Mouse (Mus musculus) G1E-ER4 (cell line): ENCODE data around the gene Nectin3. TPM values are rescaled to one million over a fixed set of nuclear protein-coding genes. Genes with fewer than 3 reads are reported as not detected.

Source experiments
- GATA1 ChIP-seq: IDR thresholded peaks from one replicate; pipeline ENCODE4 v1.8.0; 2012; ENCODE audit warnings: low read length, inconsistent platforms
- polyA plus RNA-seq: library from polyadenylated mRNA; stranded (reverse); fragments of >175 nt; gene quantifications from 2 replicates; pipeline ENCODE4 v1.2.3, GENCODE M21; 2012

The Nectin3 gene
- polyA plus RNA-seq = not detected in 2 replicates

DNA sequence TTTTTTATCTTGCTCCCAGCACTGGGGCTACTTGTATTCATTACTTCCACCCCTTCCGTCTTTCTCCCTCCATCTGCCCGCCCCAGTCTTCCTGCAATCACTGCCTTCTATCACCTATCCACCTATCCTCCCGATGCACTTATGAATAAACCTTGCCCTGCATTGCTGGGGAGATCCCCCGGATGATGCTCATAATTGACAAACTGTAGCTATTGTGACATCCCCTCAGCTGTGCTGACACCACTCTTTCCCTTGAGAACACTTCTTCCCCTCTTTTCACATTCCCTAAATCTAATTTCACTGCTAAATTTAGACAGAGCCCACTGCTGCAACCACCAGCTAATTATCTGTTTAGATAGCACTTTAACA, at the start of gene Nectin3:
TSS of gene Nectin3 (minus strand) at position 105 of the 369 bp plus-strand sequence.
- TF ChIP-seq GATA1 = no peak

GRCm38 (mm10) chr16:46538092-46538491, 39.8 kb upstream of the Nectin3 start:
- TF ChIP-seq GATA1 = no peak

DNA sequence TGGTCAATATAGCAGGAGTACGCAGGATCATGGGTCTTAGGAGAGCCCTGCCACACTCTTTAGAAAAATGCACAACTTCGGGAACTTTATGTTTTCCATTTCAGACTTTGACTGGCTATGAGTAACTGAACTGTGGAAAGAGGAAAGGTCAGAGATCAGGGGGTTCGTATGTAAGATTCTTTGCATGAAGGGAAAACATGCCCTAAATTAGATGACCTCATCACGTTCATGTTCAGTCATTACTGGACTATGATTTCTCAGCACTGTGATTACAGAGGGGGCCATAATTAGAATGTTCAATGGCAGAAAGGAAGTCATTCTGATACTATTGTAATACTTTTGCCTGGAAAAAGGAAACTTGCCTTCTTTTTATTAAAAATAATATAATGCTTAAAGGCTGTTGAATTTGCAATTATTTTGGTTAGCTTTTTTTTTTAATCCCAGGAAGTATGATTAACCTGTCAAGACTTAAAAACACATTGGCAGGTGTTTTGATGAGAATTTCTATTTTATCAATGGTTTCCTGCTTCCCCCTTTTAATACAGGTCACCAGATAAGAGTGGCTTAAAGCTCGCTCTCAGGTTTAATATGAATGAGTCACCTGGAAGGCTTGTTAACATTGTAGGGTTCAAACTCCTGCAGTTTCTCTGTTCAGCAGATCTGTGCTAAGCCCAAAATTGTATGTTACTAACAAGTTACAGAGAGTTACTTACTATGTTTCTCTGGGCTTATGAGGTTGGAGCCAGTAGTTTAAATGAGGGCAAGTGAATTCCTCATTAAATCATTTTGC, 34.3 kb upstream of the Nectin3 start:
- TF ChIP-seq GATA1 = no peak

- no peak for TF ChIP-seq GATA1
These were observed 32.7 kb upstream of the Nectin3 start for GRCm38 (mm10) chr16:46531023-46531422.

DNA sequence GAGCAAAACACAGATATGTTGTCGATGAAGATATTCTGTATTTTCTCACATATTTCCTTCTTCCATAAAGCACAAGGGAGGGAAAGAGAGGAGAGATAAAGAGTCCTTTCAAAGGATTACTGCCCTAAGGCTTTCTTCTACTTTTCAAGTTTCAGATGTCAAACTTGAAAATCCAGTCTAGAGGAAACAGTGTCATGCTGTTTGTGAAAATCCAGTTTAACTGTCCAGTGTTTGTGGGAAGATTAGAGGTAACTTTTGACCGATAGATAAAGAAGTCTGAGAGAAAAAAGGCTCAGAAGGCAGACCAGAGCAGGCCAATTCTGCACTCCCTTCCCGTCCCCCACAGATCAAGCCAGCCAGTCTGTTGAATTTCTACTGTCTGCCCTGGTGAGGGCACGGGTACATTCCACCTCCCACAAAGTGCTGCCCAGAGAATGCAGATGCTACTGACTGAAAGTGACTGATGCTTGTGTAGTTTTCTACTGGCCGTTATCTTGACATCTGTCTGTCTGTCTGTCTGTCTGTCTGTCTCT, 22.6 kb upstream of the Nectin3 start:
- no peak for TF ChIP-seq GATA1

- TF ChIP-seq GATA1 = no peak
These were observed 21.3 kb upstream of the Nectin3 start for GRCm38 (mm10) chr16:46519606-46520005.

DNA sequence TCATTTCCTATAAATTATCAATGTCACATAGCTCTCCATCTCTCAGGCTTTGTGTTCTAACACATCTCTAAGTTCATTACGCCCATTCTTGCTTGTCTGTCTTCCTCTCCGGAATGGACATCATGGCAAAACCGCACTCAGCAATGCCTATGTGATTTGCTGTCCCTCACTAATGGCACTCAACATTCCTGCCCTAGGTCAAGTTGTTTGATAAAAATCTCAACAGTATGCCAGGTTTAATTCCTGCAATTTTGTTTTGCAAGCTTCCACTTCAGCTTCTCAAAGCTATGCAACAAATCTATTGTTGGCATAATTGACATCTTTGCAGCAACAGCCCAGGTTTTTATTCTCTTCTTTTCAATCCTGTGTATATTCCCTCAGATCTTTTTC, 9.6 kb upstream of the Nectin3 start:
- no peak for TF ChIP-seq GATA1

DNA sequence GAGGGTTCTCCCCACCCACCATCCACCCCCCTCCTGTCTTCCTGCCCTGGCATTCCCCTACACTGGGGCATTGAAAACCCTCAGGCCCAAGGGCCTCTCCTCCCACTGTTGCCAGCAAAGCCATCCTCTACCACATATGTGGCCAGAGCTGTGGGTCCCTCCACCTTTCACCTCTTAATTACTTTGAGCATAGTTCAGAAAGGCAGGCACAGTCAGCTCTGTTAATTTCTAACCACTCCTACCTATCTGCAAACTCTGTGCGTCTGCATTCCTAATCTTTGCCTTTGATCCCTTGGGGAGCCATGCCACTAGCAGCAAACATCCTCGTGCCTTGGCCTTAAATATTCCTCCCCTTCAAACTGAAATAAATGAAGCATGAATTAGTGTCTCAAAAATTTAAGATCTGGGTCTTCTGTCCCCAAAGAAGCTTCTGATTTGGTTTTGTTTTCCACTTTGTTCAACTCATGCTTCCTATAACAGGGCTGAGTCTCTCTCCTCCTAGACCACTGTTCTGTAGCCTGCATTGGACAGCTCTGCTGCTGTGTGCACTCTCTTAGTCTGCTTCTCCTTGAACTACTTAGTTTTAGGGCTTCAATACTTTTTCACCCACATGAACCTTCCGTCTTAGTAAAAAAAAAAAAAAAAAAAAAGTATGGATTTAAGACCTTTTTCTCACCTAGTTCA, 9.1 kb upstream of the Nectin3 start:
- no peak for TF ChIP-seq GATA1

GRCm38 (mm10) chr16:46504006-46504405, 5.7 kb upstream of the Nectin3 start:
- TF ChIP-seq GATA1 = no peak

- TF ChIP-seq GATA1 = no peak
These were observed 4.0 kb upstream of the Nectin3 start for GRCm38 (mm10) chr16:46502311-46502710.

- no peak for TF ChIP-seq GATA1
These were observed 2.4 kb upstream of the Nectin3 start for GRCm38 (mm10) chr16:46500759-46501158.

DNA sequence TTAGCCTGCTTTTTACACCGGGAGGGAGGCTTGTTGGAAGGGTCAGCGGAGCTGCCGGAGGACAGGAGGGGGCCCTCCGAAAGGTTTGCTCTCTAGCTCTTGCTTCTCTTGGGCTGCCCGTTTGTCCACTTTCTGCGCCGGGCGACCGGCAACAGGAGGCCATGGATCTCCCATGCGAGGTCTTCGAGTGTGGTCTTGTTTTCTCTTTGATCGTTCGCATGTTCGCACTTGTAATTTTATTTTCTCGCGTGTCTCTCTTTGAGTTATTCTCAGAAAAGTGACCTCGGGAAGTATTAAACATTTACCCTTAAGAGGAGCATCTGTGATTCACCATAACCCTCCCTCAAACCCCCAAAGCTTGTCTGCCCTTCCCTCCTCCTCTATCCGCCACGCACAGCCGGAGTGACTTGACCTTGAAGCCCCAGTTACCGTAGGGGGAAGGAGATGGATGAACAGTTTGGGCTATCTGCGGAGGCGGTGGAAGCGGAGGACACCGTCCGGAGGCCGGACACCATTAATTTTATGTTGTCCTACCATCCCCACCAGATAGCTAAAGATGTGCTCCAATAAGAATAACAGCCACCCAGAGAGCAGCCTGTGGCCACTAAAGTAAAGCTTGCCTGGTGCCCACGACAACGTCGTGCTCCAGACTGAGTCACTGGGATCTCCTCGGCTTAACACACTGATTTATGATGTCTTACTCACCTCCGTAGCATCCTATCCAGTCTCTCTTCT, 472 bp downstream of the Nectin3 start:
- no peak for TF ChIP-seq GATA1

DNA sequence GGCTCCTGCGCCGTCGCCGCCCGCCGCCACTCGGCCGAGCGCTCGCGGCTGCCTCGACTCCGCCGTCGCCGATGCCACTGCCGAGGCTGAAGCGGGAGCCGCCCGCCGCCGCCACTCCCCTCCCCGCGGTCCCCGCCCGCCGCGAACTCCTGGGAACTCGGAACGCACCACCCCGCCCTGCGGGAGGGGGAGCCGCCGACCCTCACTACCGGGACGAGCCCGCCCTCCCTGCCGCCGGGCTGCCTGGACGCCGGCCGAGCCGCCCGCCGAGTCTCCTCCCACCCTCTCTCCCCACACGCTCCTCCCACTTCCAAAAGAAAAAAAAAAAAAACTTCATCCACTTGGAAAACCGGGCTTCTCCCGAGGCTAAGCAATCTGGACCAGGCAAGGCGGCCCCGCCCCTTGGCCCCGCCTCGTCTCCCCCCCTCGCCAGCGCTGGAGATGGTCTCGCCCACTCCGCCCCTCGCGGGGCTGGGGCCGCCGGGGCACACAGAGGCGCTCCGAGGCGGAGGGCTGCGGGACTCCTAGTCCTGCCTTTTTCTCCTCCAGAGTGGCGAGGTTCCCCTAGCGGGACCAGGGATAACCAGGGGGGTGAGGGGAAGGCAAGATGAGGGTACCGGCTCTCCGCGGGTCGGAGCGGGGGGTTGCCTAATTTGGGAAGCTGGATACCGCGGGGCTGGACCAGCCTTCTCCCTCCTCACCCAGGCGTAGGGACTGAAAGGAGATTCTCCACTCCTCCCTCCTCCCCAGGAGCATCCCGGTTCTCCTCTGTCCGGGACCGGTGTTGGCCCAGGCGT, 1.2 kb downstream of the Nectin3 start:
- no peak for TF ChIP-seq GATA1

DNA sequence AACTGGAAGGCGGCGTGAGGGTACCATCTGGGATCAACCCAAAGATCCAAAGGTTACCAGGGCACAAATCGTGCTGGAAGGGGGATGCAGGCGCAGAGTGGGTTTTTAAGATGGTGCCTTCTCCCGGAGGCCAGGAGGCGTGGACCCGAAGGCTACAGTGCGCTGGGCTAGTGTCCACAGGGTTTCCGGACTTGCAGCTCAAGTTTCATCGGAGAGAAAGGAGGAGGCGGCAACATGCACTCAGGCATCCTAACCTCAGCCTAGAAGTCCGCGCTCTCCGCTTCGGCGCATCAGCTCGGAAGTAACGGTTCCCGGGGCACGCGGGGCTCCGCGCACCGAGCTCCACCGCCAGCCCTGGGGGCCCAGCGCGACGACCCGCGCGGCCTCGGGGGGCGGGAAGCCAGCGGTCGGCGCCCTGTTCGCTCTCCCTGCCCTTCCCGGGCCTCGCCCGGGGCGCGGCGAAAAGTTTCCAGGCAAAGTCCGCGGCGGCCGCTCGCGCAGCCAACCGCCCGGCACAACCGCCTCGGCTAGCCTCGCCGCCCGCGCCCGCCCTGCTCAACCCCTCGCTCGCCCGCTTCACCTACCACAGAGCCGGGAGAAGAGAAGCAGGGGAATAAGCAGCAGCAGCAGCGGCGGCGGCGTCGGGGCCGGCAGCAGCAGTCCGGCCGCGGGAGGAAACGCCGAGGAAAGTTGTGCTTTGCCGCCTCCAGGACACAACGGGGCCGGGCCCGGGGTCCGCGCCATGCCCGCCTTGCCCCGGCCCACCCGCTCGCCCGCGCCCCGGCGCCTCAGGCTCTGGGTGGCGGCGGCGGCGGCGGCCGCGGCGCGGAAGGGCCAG, 2.1 kb downstream of the Nectin3 start:
- TF ChIP-seq GATA1 = no peak
